Mouse (Mus musculus) olfactory bulb, adult 2 months (tissue): Measurements from ENCODE around the gene Ppp2r5d. TPM values are rescaled to one million over a fixed set of nuclear protein-coding genes. Genes with fewer than 3 reads are reported as not detected.

Experiments
- H3K27ac ChIP-seq: fragments of 200-500 bp; 2 replicates; pipeline ENCODE4 v1.5.1; 2012; ENCODE audit warnings: low read depth, low read length; ENCODE audit not compliant: insufficient read depth
- H3K4me1 ChIP-seq: fragments of 200-500 bp; 2 replicates; pipeline ENCODE4 v1.6.1; 2012; ENCODE audit warnings: low read length; ENCODE audit not compliant: control insufficient read depth, insufficient read depth
- H3K4me3 ChIP-seq: fragments of 200-500 bp; 2 replicates; pipeline ENCODE4 v1.5.1; 2012; ENCODE audit warnings: mild to moderate bottlenecking, low read depth, low read length, moderate library complexity; ENCODE audit not compliant: insufficient read depth
- CTCF ChIP-seq: fragments of 200-500 bp; IDR thresholded peaks from 2 replicates; pipeline ENCODE4 v1.5.1; 2012; ENCODE audit warnings: low read depth, mild to moderate bottlenecking, low read length, moderate library complexity; ENCODE audit not compliant: insufficient read depth
- POLR2A ChIP-seq: fragments of 200-500 bp; IDR thresholded peaks from 2 replicates; pipeline ENCODE4 v1.6.1; 2012; ENCODE audit warnings: mild to moderate bottlenecking, low read depth, low read length, moderate library complexity; ENCODE audit not compliant: insufficient read depth
- WGBS: fragments of 180-500 bp; shearing (Covaris S2); methylation state at CpG from one replicate; pipeline ENCODE4 v1.1.7; 2018; 5-methylcytosine and 5-hydroxymethylcytosine counted together
- polyA plus RNA-seq: library from polyadenylated mRNA; stranded (reverse); fragments of >200 nt; gene quantifications from 2 replicates; pipeline ENCODE4 v1.2.4, GENCODE M21; 2012; ENCODE audit warnings: low replicate concordance; ENCODE audit not compliant: missing spikeins, insufficient read depth, insufficient read length

The Ppp2r5d gene
- polyA plus RNA-seq, 1 experiment: not detected

- TF ChIP-seq POLR2A (peak; percentile 28; the same call in 1 of the 2 replicates), CTCF (no peak)
- Histone ChIP-seq H3K4me3 (peak within 1 kb of the TSS; percentile 61), H3K27ac (peak within 1 kb of the TSS; percentile 44; the same call in 1 of the 2 replicates), H3K4me1 (0 out of 2 replicates have a peak, but pooled peaks cover 3% of the 10 kb centered on the region)
- WGBS: 7% methylated on average over 36 of the region's 36 CpGs
Observed at GRCm38 (mm10) chr17:46710959-46711597, 6.2 kb upstream of the Ppp2r5d start, which contains the start of gene Pex6. TSS of gene Pex6 (plus strand) at chr17:46711463.

GRCm38 (mm10) chr17:46706375-46707089, 1.6 kb upstream of the Ppp2r5d start:
- H3K4me3 ChIP-seq: no peak overlapping the region
- no peak overlapping the region for H3K27ac ChIP-seq
- 91% methylated on average over 14 of the region's 14 CpGs for WGBS

GRCm38 (mm10) chr17:46703971-46704886, 682 bp downstream of the Ppp2r5d start:
- TF ChIP-seq POLR2A (no peak), CTCF (no peak)
- WGBS: 3% methylated on average over 41 of the region's 41 CpGs
- peaks cover 31% of the 10 kb centered on the region for H3K4me1 ChIP-seq
- peak overlapping the region; percentile 93 for H3K4me3 ChIP-seq
- peak overlapping the region; percentile 59 for H3K27ac ChIP-seq

More at GRCm38 (mm10) chr17:46706375-46707089, 1.6 kb upstream of the Ppp2r5d start:
- TF ChIP-seq POLR2A: no peak
- no peak for TF ChIP-seq CTCF
- peaks cover 22% of the 10 kb centered on the region for H3K4me1 ChIP-seq

- TF ChIP-seq CTCF (no peak), POLR2A (no peak)
- WGBS: 60% methylated on average over 5 of the region's 5 CpGs
- H3K4me3 ChIP-seq: no peak overlapping the region; the same call in 1 of the 2 replicates
- H3K27ac ChIP-seq: no peak overlapping the region
- peaks cover 31% of the 10 kb centered on the region for H3K4me1 ChIP-seq
Observed at GRCm38 (mm10) chr17:46702506-46702905, 2.4 kb downstream of the Ppp2r5d start.

DNA sequence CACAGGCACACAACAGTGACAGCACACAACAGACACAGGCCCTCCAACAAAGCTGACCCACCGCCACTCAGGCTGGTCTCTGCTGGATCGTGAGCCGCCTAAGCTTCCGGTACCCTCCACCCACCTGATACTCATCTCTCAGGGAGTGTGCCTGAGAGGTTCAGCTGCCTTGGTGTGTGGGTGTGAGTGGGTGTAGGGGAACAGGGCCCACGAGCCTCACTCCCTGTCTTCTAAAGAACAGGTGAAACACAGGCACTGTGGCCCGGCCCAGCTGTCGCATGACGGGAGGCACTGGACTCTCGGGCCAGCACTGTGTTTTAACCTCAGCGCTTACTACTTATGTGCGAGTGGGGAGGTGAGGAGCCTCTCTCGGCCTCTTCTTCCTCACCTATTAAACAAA, 2.8 kb downstream of the Ppp2r5d start:
- TF ChIP-seq POLR2A (no peak), CTCF (no peak)
- Histone ChIP-seq H3K4me3 (peak overlapping the region; percentile 44), H3K27ac (no peak overlapping the region), H3K4me1 (peaks cover 31% of the 10 kb centered on the region)
- 54% methylated on average over 12 of the region's 12 CpGs for WGBS

DNA sequence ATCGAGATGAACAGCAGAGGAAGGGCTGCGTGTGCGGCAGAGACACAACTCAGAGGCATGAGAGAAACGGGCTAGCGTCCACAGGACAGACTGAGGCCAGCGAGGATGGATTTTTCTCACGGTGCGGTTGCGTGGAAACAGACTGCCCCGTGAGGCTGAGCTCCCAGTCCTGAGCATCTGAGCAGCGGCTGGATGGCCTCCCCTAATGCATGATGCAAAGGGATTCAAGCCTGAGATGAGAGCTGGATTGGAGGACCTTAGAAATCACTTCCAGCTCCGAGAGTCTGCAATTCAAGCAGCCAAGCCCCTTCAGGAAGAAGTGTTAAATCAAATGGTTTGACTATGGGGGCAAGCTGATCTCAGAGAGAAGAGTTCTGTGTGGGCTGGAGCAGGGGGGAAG, 3.4 kb downstream of the Ppp2r5d start:
- Histone ChIP-seq H3K4me3 (peak overlapping the region; percentile 44), H3K4me1 (peaks cover 31% of the 10 kb centered on the region), H3K27ac (0 out of 2 replicates have a peak overlapping the region, but pooled peaks have one; percentile 39)
- 16% methylated on average over 12 of the region's 12 CpGs for WGBS
- TF ChIP-seq CTCF (no peak), POLR2A (no peak)

- TF ChIP-seq POLR2A: no peak
- TF ChIP-seq CTCF: no peak
- whole genome bisulfite sequencing: 82% methylated on average over 3 of the region's 3 CpGs
- Histone ChIP-seq H3K27ac (no peak overlapping the region), H3K4me1 (peaks cover 31% of the 10 kb centered on the region), H3K4me3 (no peak overlapping the region)
Observed at GRCm38 (mm10) chr17:46699912-46700311, 5.0 kb downstream of the Ppp2r5d start.

GRCm38 (mm10) chr17:46699245-46699644, 5.7 kb downstream of the Ppp2r5d start:
- 82% methylated on average over 5 of the region's 5 CpGs for WGBS
- H3K4me1 ChIP-seq: peaks cover 31% of the 10 kb centered on the region
- TF ChIP-seq POLR2A (no peak), CTCF (no peak)
- no peak overlapping the region for H3K27ac ChIP-seq
- H3K4me3 ChIP-seq: no peak overlapping the region
